Mouse (Mus musculus) ovary, postnatal 36 days (tissue): ENCODE results near the gene Btrc.

Experiments
- DNase-seq: peaks from one replicate; pipeline ENCODE4 v3.0.0; 2022; ENCODE audit warnings: low spot score, mixed read lengths

Gene Btrc

DNA sequence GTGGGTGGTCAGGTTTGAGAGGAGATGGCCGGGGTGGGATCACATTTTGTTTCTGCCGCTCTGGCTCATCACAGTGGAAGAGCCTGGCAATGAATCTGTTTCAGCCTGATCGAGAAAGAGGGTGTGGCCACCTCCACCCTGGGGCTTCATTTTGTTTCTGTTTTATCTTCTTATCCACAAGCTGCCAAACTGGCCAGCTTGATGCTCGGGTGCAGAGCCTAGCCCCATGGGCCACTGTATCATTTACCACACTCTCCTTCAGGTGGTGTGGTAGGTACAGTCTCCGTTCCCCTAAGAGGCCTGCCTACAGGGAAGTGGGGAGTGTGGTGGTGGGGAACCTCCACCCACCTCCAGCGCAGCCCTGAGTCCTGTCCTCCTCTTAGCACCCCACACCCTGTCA is 209.5 kb downstream of the Btrc start:
- no peak for DNase-seq

DNA sequence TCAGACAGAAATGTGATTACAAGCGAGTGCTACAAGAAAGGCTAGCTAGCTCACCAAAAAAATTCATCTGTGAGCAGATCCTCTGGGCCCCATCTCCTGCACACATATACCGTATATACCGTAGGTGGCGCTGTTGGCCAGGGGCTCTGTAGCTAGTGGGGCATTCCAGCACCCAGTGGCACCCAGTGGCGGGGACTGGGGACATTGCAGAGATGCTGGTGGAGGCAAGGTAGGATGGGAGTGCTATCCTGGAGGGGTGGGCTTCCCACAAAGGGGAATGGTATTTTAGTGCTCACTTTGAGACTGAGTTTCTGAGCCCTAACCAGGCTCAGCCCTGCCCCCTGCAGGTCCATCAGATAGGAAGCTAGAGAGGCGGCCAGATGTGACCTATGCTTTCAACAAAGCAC is 210.3 kb downstream of the Btrc start:
- peak; percentile 62 for DNase-seq

DNA sequence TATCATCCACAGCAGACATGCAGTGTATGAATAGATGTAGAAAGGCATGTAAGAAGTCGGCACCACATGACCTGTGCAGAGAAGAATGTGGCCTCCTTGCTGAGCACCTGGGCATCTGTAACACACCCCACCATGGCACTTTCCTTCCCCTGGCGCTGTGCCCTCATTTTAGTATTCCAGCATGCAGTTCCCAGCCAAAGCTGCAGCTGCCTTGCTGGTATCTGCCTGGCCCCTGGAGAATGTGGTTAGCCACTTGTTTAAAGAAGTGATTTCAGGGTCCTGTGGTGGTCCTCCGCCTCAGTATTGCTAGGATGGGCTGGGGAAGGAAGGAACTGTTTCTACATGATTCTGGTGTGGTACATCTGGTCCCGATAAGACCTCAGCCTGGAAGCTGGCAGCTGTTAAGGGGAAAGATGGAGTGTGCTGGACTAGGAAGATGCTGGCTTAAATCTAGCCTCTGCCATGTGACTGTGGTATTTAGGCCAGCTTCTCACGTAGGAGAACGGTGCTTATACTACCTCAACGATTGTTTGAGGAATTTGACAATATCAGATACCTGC is 210.9 kb downstream of the Btrc start:
- DNase-seq, result no peak

DNA sequence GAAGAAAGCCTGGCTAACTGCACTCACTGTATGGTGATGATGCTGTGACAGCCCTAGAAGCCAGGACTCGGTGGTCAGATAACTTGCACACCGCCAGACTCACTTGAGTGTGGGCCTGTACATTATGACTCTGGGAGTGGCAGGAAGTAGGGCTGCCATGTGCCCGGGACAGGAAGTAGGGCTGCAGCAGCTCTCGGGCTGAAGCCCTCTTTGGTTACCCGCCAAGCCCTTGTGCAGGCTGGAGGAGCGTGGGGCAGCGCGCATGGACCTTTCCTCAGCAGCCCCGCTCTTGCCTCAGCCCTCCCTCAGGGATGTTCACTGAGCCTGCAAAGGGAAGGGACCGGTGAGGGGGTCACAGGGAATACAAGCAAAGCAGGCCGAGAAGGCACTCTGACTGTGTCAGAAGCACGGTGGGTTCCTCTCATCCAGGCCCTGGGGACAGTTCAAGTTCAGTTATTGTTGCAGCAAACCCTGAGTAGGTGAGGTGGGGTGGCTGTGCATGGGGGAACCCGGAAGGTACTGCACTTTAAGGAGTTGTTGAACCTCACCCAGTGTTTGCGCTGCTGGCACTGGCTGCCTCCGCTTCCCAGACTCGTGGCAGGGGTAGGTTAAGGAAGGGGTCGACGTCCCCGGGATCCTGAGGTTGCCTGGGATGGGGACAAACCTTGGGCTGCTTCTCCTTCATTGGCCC is 211.6 kb downstream of the Btrc start:
- no peak for DNase-seq

DNA sequence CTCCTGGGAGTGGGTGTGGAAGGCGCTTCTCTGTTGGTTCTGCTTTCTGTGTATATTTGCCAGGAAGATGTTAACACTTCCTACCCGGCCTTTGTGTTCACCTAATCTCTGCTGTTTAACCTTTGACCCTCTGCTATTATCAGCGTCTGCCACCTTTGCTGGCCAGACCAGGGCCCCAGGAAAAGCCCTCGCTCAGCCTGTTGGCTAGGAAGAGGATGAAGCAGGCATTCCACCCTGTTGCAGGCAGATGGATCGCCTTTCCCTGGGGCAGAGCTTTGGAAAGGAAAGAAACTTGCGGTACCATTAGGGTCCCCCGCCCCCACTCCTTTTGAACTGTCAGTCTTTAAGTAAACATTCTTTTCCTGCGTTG is 212.1 kb downstream of the Btrc start:
- DNase-seq, result no peak

DNA sequence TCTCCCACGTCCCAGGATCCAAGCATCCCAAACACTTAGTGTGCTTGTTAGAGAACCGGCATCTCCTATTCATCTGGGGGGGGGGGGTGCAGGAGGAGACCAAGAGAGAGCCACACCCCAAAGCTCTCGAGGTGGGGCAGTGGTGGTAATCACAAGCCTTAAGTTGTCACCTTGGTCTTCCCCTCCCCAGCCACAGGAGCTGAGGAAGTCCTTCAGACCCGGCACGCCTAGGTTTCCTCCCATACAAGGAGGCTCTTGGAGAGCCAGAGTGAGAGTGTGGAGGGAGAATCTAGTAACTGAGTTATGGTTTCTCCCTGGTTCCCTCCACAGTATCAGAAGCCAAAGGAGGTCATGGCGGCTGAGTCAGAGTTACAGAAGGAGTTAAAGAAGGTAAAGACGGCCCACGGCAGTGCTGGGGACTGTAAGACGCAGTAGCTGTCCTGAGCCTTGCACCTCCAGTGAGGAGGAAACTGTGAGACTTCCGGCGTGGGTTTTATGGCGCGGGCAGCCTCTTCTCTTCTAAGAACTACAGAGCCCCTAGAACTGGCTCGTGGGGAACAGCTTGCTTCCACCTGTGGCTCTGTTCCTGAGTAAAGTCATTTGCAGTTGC is 213.7 kb downstream of the Btrc start:
- DNase-seq, result no peak

DNA sequence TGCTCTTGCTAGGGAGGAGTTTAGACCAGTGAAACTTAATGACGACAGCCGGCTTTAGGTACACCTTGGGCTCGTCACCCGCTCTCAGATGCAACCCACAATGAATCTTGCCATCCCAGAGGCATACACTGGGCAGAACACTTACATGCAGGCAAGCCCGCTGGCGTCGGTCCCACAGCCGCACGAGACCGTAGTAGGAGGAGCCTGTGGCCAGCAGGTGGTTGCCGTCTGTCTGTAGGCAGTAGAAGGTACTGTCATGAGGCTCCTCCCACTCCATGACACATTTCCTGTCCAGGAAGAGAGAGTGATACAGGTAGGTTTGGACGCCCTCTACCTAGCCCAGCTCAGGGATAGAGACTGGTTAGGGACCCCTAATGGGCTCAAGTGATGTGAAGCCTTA is 215.4 kb downstream of the Btrc start:
- no peak for DNase-seq

DNA sequence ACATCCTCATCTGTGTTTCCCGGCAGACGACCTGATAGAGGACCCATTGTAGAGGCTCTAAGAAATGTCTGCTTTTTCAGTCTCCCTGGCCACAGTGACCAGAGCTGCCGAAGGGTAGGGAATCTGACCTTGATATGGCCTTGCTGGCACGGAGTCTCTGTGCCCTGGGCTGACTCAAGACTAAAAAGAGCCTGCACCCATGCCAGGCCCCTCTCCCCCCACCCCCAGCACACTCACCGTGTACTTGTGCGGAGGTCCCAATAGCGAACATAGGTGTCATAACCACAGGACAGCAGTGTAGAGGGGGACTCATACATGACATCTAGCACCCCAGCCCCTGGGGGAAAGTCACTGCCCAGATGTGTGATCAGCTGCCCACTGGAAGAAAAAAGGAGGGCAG is 215.9 kb downstream of the Btrc start:
- DNase-seq, result no peak
